Mouse (Mus musculus): ENCODE measurements around the gene Tshb. TPM values are rescaled to one million over a fixed set of nuclear protein-coding genes. Genes with fewer than 3 reads are reported as not detected.

Tshb gene
- total RNA-seq, 2 experiments from 2014 or later = not detected

DNA sequence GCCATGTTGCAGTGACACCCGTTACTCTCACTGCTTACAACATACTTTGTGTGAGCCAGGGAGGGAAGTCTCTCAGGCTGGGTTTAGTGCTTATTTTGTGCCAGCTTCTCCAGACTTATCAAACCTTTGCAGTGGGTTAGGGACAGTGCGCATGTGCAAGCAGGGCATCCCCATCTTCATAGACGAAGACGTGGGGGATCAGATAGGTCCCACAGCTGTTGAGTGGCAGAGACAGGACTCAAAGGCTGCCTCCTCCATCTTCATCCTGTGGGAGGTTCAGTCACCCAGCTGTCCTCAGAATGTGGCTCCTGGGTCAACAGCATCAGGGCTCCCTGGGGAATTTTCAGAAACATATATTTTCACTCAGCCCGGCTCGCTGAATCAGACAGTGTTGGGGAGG lies 46.1 kb downstream of the Tshb start:
- no peak for DNase-seq

GRCm38 (mm10) chr3:102735638-102736037 lies 46.9 kb downstream of the Tshb start:
- DNase-seq = no peak

DNA sequence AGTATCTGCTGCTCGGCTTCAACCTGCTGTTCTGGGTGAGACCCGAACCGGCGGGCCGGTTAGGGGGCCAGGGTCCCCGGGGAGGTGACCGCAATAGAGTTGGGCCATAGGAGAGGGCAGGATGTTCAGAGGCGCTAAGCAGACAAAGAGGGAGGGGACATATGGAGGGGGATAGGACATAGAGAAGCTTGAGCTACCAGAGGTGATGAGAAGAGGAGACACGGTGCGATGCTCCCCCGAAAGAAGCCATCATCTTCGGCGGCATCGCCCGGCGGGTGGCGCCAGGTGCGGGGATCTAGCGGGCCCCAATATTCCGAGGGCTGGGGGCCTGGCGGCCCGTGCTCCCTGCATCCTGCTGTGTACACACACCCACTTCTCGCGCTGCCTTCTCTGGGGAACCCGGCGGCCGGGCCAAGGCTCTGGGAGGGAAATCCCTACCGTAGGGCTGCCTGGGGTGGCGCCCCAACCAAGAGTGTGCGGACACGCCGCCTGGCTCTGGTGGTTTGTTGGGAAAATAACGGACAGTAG lies 47.4 kb downstream of the Tshb start:
- DNase-seq = no peak

GRCm38 (mm10) chr3:102734313-102735030 lies 48.0 kb downstream of the Tshb start, which contains the start of gene Tspan2:
Gene Tspan2, plus strand, starts transcription at chr3:102734529.
- DNase-seq = peak; percentile 45 to 54

- no peak for DNase-seq
These were observed 48.6 kb downstream of the Tshb start for GRCm38 (mm10) chr3:102733936-102734312.

DNA sequence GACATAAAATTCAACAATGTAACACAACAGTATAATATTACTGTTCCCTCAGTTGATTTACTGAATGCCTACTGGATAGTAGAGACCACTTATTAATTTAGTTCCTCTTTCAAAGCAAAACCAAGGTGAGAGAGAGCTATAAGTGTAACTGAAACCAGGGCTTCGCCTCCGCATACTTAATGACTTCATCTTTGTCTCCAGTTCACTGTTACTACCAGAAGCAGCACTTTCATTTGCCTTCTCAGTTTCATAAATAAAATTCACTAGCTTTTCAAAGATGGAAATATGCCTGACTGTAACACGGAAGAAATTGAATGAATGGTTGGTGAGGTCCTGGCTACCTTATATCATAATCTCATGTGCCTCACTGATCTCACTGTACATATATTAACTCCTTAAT lies 49.5 kb downstream of the Tshb start:
- DNase-seq = no peak

- no peak for DNase-seq
These were observed 49.9 kb downstream of the Tshb start for GRCm38 (mm10) chr3:102732619-102733018.

GRCm38 (mm10) chr3:102731112-102731511 lies 51.4 kb downstream of the Tshb start:
- no peak for DNase-seq

- no peak for DNase-seq
These were observed 53.1 kb downstream of the Tshb start for GRCm38 (mm10) chr3:102729416-102729815.

Other genes with a start within 250 kb of the Tshb start
- 100 to 1,000 TPM; 107 to 123 TPM for gene Tspan2, start 48.2 kb downstream of the Tshb start, total RNA-seq (2021)
- not detected for gene Sycp1, start 153.4 kb upstream of the Tshb start, total RNA-seq (2021)
- not detected for gene Nr1h5, start 181.4 kb upstream of the Tshb start, total RNA-seq (2021)
- gene Sike1, start 213.0 kb upstream of the Tshb start, total RNA-seq (2021) = 10 to 100 TPM; 76.7 to 78.5 TPM
- gene Csde1, start 237.7 kb upstream of the Tshb start, total RNA-seq (2021) = 100 to 1,000 TPM; 240 to 246 TPM